Mouse (Mus musculus): ENCODE results near the gene R3hdm4.

R3hdm4 gene

GRCm38 (mm10) chr10:79896814-79897213 lies 24.2 kb downstream of the R3hdm4 start:
- DNase-seq = no peak

GRCm38 (mm10) chr10:79896306-79896705 lies 24.7 kb downstream of the R3hdm4 start:
- peak in 1 of 2 experiments; percentile 49 for DNase-seq

GRCm38 (mm10) chr10:79892451-79893118 lies 28.4 kb downstream of the R3hdm4 start:
- peak; percentile 83 to 85 for DNase-seq

GRCm38 (mm10) chr10:79890670-79891069 lies 30.3 kb downstream of the R3hdm4 start, which contains the start of gene Cfd:
Gene Cfd (plus strand): TSS chr10:79890853.
- DNase-seq = no peak

- DNase-seq = peak; percentile 47 to 73
These were observed 31.6 kb downstream of the R3hdm4 start for GRCm38 (mm10) chr10:79889386-79889785.

- DNase-seq = no peak
These were observed 34.4 kb downstream of the R3hdm4 start for GRCm38 (mm10) chr10:79886611-79887010.

- no peak for DNase-seq
These were observed 35.0 kb downstream of the R3hdm4 start, which contains the start of gene Elane for GRCm38 (mm10) chr10:79886054-79886453. Gene Elane (plus strand): TSS chr10:79886247.

- DNase-seq = peak in 1 of 2 experiments; percentile 47
These were observed 36.1 kb downstream of the R3hdm4 start for GRCm38 (mm10) chr10:79884938-79885337.

- peak; percentile 92 to 94 for DNase-seq
These were observed 36.6 kb downstream of the R3hdm4 start for GRCm38 (mm10) chr10:79884446-79884845.

GRCm38 (mm10) chr10:79883297-79884084 lies 37.5 kb downstream of the R3hdm4 start:
- DNase-seq = peak; percentile 90 to 91

- DNase-seq = peak in 1 of 2 experiments; percentile 50
These were observed 39.0 kb downstream of the R3hdm4 start for GRCm38 (mm10) chr10:79881981-79882380.

- DNase-seq = peak in 1 of 2 experiments; percentile 52
These were observed 40.3 kb downstream of the R3hdm4 start for GRCm38 (mm10) chr10:79880721-79881120.

- DNase-seq = no peak
These were observed 41.5 kb downstream of the R3hdm4 start for GRCm38 (mm10) chr10:79879527-79879926.

GRCm38 (mm10) chr10:79877757-79878156 lies 43.3 kb downstream of the R3hdm4 start:
- peak; percentile 70 to 82 for DNase-seq

- peak in 1 of 2 experiments; percentile 52 for DNase-seq
These were observed 43.8 kb downstream of the R3hdm4 start for GRCm38 (mm10) chr10:79877174-79877573.

GRCm38 (mm10) chr10:79874290-79874862 lies 46.6 kb downstream of the R3hdm4 start, which contains the start of the genes Prtn3 and Plppr3:
Gene Prtn3 (plus strand): TSS chr10:79874476.
Gene Plppr3 (minus strand): TSS chr10:79874634.
- DNase-seq = peak in 1 of 2 experiments; percentile 40

GRCm38 (mm10) chr10:79873715-79874289 lies 47.2 kb downstream of the R3hdm4 start:
- no peak for DNase-seq

GRCm38 (mm10) chr10:79873313-79873712 lies 47.7 kb downstream of the R3hdm4 start:
- DNase-seq = no peak

- no peak for DNase-seq
These were observed 48.1 kb downstream of the R3hdm4 start for GRCm38 (mm10) chr10:79872862-79873261.

GRCm38 (mm10) chr10:79871845-79872244 lies 49.2 kb downstream of the R3hdm4 start:
- no peak for DNase-seq

- DNase-seq = peak in 1 of 2 experiments; percentile 36
These were observed 54.4 kb downstream of the R3hdm4 start for GRCm38 (mm10) chr10:79866601-79867000.

- peak; percentile 65 to 87 for DNase-seq
These were observed 55.2 kb downstream of the R3hdm4 start for GRCm38 (mm10) chr10:79865801-79866295.

- peak in 1 of 2 experiments; percentile 48 for DNase-seq
These were observed 55.8 kb downstream of the R3hdm4 start for GRCm38 (mm10) chr10:79865189-79865601.
